Mouse (Mus musculus): ENCODE results near the gene Usp10. TPM values are rescaled to one million over a fixed set of nuclear protein-coding genes. Genes with fewer than 3 reads are reported as not detected.

The Usp10 gene
- total RNA-seq, 2 experiments from 2014 or later: 92.2 to 106 TPM

Other genes starting within 250 kb of the Usp10 start
- 10 to 100 TPM; 15.4 to 17.4 TPM for gene Wfdc1, start 244.0 kb upstream of the Usp10 start, total RNA-seq (2021)
- gene Atp2c2, start 210.4 kb upstream of the Usp10 start, total RNA-seq (2021): under 1 TPM; 0.12 to 0.39 TPM
- gene Tldc1, start 131.9 kb upstream of the Usp10 start, total RNA-seq (2021): 10 to 100 TPM in 1 of 2 experiments, 1 to 10 TPM in 1; 8.7 to 12.0 TPM
- 10 to 100 TPM; 68.0 to 77.5 TPM for gene Cotl1, start 69.8 kb upstream of the Usp10 start, total RNA-seq (2021)
- gene Klhl36, start 48.1 kb upstream of the Usp10 start, total RNA-seq (2021): 10 to 100 TPM in 1 of 2 experiments, 1 to 10 TPM in 1; 7.3 to 11.2 TPM
- 1 to 10 TPM; 1.9 to 2.0 TPM for gene Gm20388, start 481 bp downstream of the Usp10 start, total RNA-seq (2021)
- 1 to 10 TPM; 5.9 to 7.7 TPM for gene Crispld2, start 82.1 kb downstream of the Usp10 start, total RNA-seq (2021)
- 10 to 100 TPM; 43.2 to 44.8 TPM for gene Zdhhc7, start 191.1 kb downstream of the Usp10 start, total RNA-seq (2021)
- 10 to 100 TPM; 39.7 to 41.9 TPM for gene 6430548M08Rik, start 203.8 kb downstream of the Usp10 start, total RNA-seq (2021)

All from adrenal gland, postnatal 10 days (tissue).